Mouse (Mus musculus) erythroblast, embryonic 14.5 days (primary cell): ENCODE results near the gene Hunk. TPM values are rescaled to one million over a fixed set of nuclear protein-coding genes. Genes with fewer than 3 reads are reported as not detected.

Source experiments
- H3K27me3 ChIP-seq: 2 replicates; pipeline ENCODE4 v1.6.1; 2012; ENCODE audit warnings: inconsistent platforms; ENCODE audit not compliant: control insufficient read depth
- H3K36me3 ChIP-seq: 2 replicates; pipeline ENCODE4 v1.6.1; 2012; ENCODE audit warnings: mild to moderate bottlenecking, inconsistent platforms; ENCODE audit not compliant: control insufficient read depth
- H3K4me1 ChIP-seq: 2 replicates; pipeline ENCODE4 v1.6.1; 2012; ENCODE audit warnings: inconsistent platforms; ENCODE audit not compliant: control insufficient read depth
- H3K4me3 ChIP-seq: replicated peaks from 2 replicates; pipeline ENCODE3; 2012; ENCODE audit warnings: moderate library complexity, mild to moderate bottlenecking, inconsistent platforms
- H3K9me3 ChIP-seq: 2 replicates; pipeline ENCODE4 v1.6.1; 2012; ENCODE audit warnings: low read length, inconsistent platforms, mixed read lengths; ENCODE audit not compliant: control insufficient read depth
- GATA1 ChIP-seq: IDR thresholded peaks from 2 replicates; pipeline ENCODE4 v1.6.1; 2012; ENCODE audit warnings: low read length, inconsistent platforms, mixed read lengths
- TAL1 ChIP-seq: IDR thresholded peaks from 3 replicates; pipeline ENCODE4 v1.6.1; 2012; ENCODE audit warnings: low read length, inconsistent platforms, mixed read lengths
- polyA plus RNA-seq: library from polyadenylated mRNA; stranded (reverse); fragments of >175 nt; gene quantifications from 2 replicates; pipeline ENCODE4 v1.2.3, GENCODE M21; 2012

Hunk gene
- polyA plus RNA-seq, 1 experiment, result not detected

- Histone ChIP-seq H3K27me3 (no peaks in the 10 kb centered on the region), H3K4me3 (no peak overlapping the region), H3K36me3 (no peaks in the 10 kb centered on the region), H3K4me1 (no peaks in the 10 kb centered on the region), H3K9me3 (no peaks in the 10 kb centered on the region)
- TF ChIP-seq TAL1, result no peak
- no peak for TF ChIP-seq GATA1
These were observed 36.3 kb downstream of the Hunk start for GRCm38 (mm10) chr16:90422108-90422529.

- no peaks in the 10 kb centered on the region for H3K27me3 ChIP-seq
- no peak for TF ChIP-seq GATA1
- no peak for TF ChIP-seq TAL1
- no peaks in the 10 kb centered on the region for H3K4me1 ChIP-seq
- H3K4me3 ChIP-seq, result no peak overlapping the region
- H3K9me3 ChIP-seq, result no peaks in the 10 kb centered on the region; the same call in 1 of the 2 replicates
- H3K36me3 ChIP-seq, result no peaks in the 10 kb centered on the region
These were observed 38.1 kb downstream of the Hunk start for GRCm38 (mm10) chr16:90423898-90424297.

- H3K9me3 ChIP-seq, result no peaks in the 10 kb centered on the region; the same call in 1 of the 2 replicates
- H3K4me1 ChIP-seq, result no peaks in the 10 kb centered on the region
- H3K27me3 ChIP-seq, result no peaks in the 10 kb centered on the region
- TF ChIP-seq TAL1, result no peak
- TF ChIP-seq GATA1, result no peak
- H3K36me3 ChIP-seq, result no peaks in the 10 kb centered on the region
- no peak overlapping the region for H3K4me3 ChIP-seq
These were observed 38.6 kb downstream of the Hunk start for GRCm38 (mm10) chr16:90424391-90424790.

- TF ChIP-seq TAL1 (no peak), GATA1 (no peak)
- Histone ChIP-seq H3K36me3 (no peaks in the 10 kb centered on the region), H3K4me3 (no peak overlapping the region), H3K27me3 (no peaks in the 10 kb centered on the region), H3K9me3 (peaks cover 2% of the 10 kb centered on the region; the same call in 1 of the 2 replicates), H3K4me1 (no peaks in the 10 kb centered on the region)
These were observed 40.4 kb downstream of the Hunk start for GRCm38 (mm10) chr16:90426234-90426633.

- H3K4me3 ChIP-seq, result no peak overlapping the region
- H3K9me3 ChIP-seq, result peaks cover 5% of the 10 kb centered on the region
- H3K36me3 ChIP-seq, result no peaks in the 10 kb centered on the region; the same call in 1 of the 2 replicates
- H3K27me3 ChIP-seq, result no peaks in the 10 kb centered on the region
- no peaks in the 10 kb centered on the region for H3K4me1 ChIP-seq
- TF ChIP-seq TAL1 (no peak), GATA1 (no peak)
These were observed 42.2 kb downstream of the Hunk start for GRCm38 (mm10) chr16:90427838-90428630.

GRCm38 (mm10) chr16:90433551-90433950 lies 47.7 kb downstream of the Hunk start:
- TF ChIP-seq GATA1, result no peak
- peaks cover 15% of the 10 kb centered on the region for H3K9me3 ChIP-seq
- no peaks in the 10 kb centered on the region; the same call in 1 of the 2 replicates for H3K36me3 ChIP-seq
- H3K27me3 ChIP-seq, result no peaks in the 10 kb centered on the region
- H3K4me1 ChIP-seq, result no peaks in the 10 kb centered on the region
- no peak overlapping the region for H3K4me3 ChIP-seq

GRCm38 (mm10) chr16:90435231-90435630 lies 49.4 kb downstream of the Hunk start:
- Histone ChIP-seq H3K9me3 (peaks cover 15% of the 10 kb centered on the region), H3K36me3 (no peaks in the 10 kb centered on the region; the same call in 1 of the 2 replicates), H3K27me3 (no peaks in the 10 kb centered on the region), H3K4me3 (no peak overlapping the region), H3K4me1 (no peaks in the 10 kb centered on the region)
- TF ChIP-seq TAL1, result no peak

GRCm38 (mm10) chr16:90437276-90437675 lies 51.5 kb downstream of the Hunk start:
- no peaks in the 10 kb centered on the region; the same call in 1 of the 2 replicates for H3K36me3 ChIP-seq
- no peak for TF ChIP-seq TAL1
- no peak for TF ChIP-seq GATA1
- no peaks in the 10 kb centered on the region for H3K27me3 ChIP-seq
- no peaks in the 10 kb centered on the region for H3K4me1 ChIP-seq
- no peak overlapping the region for H3K4me3 ChIP-seq
- peaks cover 11% of the 10 kb centered on the region for H3K9me3 ChIP-seq

- Histone ChIP-seq H3K4me1 (no peaks in the 10 kb centered on the region), H3K4me3 (no peak overlapping the region), H3K36me3 (no peaks in the 10 kb centered on the region), H3K9me3 (peaks cover 5% of the 10 kb centered on the region), H3K27me3 (no peaks in the 10 kb centered on the region)
- TF ChIP-seq TAL1 (no peak), GATA1 (no peak)
These were observed 53.7 kb downstream of the Hunk start for GRCm38 (mm10) chr16:90439493-90439892.
